Mouse (Mus musculus) embryonic fibroblast, embryonic 13.5 days (primary cell): Measurements from ENCODE around the gene 4930518I15Rik.

Source experiments
- CTCF ChIP-seq: IDR thresholded peaks from 2 replicates; pipeline ENCODE4 v1.5.1; 2011; ENCODE audit warnings: mild to moderate bottlenecking, control low read depth, low read length, moderate library complexity, borderline replicate concordance; ENCODE audit not compliant: insufficient read depth
- POLR2A ChIP-seq: IDR thresholded peaks from 2 replicates; pipeline ENCODE4 v1.6.1; 2011; ENCODE audit warnings: low read depth, mild to moderate bottlenecking, control low read depth, low read length, moderate library complexity

DNA sequence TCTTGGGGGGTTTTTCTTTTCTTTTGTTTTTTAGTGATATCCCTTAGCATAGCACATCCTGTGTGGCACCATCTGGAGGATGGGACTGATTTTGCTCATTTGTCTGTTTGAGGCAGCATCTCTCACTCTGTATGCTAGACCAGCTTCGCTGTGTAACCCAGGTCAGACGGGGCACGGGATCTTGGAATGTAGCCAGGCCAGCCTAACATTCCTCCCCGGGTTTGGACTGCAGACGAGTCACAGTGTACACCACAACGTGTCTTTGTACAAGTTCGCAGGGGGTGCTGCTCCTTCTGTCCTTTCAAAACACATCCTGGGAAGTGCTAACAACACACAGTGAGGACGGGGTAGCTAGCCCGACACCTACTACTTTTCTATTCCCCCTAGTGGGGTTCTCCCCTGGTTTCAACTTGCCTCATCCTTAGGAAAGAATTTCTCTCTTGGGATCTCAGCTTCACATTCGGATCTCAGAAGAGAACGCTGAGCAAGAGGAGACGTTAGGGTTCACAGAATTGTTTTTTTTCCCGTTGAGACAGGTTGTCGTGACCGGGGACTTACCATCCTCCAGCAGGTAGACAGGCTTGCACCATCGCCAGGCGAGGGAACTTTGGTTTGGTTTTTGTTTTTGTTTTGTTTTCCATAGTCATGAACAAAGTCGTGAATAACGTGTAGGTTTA, 4.4 kb upstream of the 4930518I15Rik start:
- no peak for TF ChIP-seq CTCF
- TF ChIP-seq POLR2A, result no peak; the same call in 1 of the 2 replicates
